ENCODE assay signal across 8 mouse cellular contexts in the genomic region with DNA sequence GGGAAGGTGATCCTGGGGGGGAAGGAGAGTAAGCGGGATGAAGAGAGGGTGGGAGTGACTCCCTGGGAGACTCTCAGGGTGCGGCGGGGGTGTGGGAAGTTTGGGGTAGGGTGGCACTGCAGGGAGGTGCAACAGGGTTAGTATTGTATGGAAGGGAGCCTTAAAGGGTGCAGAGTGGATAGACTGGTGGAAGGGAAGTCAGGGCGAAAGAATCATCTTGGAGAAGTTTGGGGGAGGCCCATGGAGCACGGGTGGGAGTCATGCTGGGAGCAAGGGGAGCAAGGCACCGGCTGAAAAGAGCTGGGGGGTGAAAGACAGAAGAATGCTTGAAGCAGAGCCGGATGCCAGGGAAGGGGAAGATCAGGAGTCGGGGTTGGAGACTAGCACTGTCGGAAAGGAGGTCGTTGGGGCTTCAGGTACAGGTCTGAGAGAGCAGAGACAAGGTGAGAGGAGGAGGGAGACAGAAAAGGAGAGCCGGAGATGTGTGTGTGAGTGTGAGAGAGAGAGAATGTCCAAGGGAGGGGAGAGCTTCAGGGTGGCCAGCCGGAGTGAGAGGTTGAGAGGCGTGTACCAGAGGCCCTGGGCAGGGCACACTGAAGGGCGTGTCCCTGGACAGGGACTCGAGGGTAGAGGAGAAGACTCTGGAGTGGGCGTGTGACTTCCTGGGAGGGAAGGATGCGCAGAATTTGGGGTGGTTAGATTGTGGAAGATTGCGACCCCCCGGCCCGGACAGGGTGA. TPM values are rescaled to one million over a fixed set of nuclear protein-coding genes. Genes with fewer than 3 reads are reported as not detected.
DNase-seq lines count a peak whose midpoint lies in the region; ATAC-seq lines count a peak whose summit lies in the region.

Cys1 (minus strand) TSS at position 528 of the 738 bp plus-strand sequence.

- ATAC-seq in forebrain, embryonic 12.5 days (ENCODE audit: low FRiP score), result peak; percentile 44
- peak; percentile 41; the same call in 1 of the 2 replicates for ATAC-seq in hindbrain, embryonic 11.5 days (ENCODE audit: low FRiP score)
- peak; percentile 40; the same call in 1 of the 2 replicates for ATAC-seq in midbrain, embryonic 11.5 days (ENCODE audit: low FRiP score)

- H3K27ac ChIP-seq in forebrain, embryonic 12.5 days, result 0 out of 2 replicates have a peak within 1 kb of the TSS, but pooled peaks have one; percentile 13
- no peak within 1 kb of the TSS for H3K27ac ChIP-seq in hindbrain, embryonic 11.5 days (ENCODE audit: low read depth, low read length)
- peak within 1 kb of the TSS; percentile 70 for H3K27ac ChIP-seq in limb, embryonic 10.5 days
- H3K27ac ChIP-seq in midbrain, embryonic 11.5 days (ENCODE audit: low read depth, low read length), result no peak within 1 kb of the TSS

- H3K9ac ChIP-seq in forebrain, embryonic 12.5 days, result peak within 1 kb of the TSS; percentile 69
- peak within 1 kb of the TSS; percentile 61 for H3K9ac ChIP-seq in hindbrain, embryonic 11.5 days (ENCODE audit: low read depth, low read length)
- H3K9ac ChIP-seq in midbrain, embryonic 11.5 days (ENCODE audit: low read length), result peak within 1 kb of the TSS; percentile 77

- peaks cover 17% of the 10 kb centered on the region for H3K4me1 ChIP-seq in forebrain, embryonic 12.5 days
- no peaks in the 10 kb centered on the region for H3K4me1 ChIP-seq in hindbrain, embryonic 11.5 days (replicated peaks; ENCODE audit: control insufficient read depth, insufficient read depth, low read length)
- peaks cover 22% of the 10 kb centered on the region for H3K4me1 ChIP-seq in limb, embryonic 10.5 days
- H3K4me1 ChIP-seq in midbrain, embryonic 11.5 days (ENCODE audit: control insufficient read depth, insufficient read depth, low read length), result peaks cover 5% of the 10 kb centered on the region

- no peak for DNase-seq in layer of hippocampus, adult 18-20 months (ENCODE audit: low spot score in 2 of 2)
- no peak for DNase-seq in layer of hippocampus, adult 9-10 months (ENCODE audit: low spot score)
- peak; percentile 25 for DNase-seq in hindbrain, embryonic 11.5 days (ENCODE audit: low spot score)
- DNase-seq in limb, embryonic 10.5 days (ENCODE audit: low spot score), result no peak
- DNase-seq in midbrain, embryonic 11.5 days (ENCODE audit: low spot score, missing footprints), result no peak
- DNase-seq in ovary, postnatal 10 days (ENCODE audit: low spot score), result no peak
- no peak for DNase-seq in right cerebral cortex, adult 2 months (ENCODE audit: low spot score in 2 of 2)

- H3K9me3 ChIP-seq in forebrain, embryonic 12.5 days, result no peaks in the 10 kb centered on the region
- no peaks in the 10 kb centered on the region for H3K9me3 ChIP-seq in hindbrain, embryonic 11.5 days (ENCODE audit: control insufficient read depth, low read length)
- no peaks in the 10 kb centered on the region for H3K9me3 ChIP-seq in limb, embryonic 10.5 days (replicated peaks)
- H3K9me3 ChIP-seq in midbrain, embryonic 11.5 days (ENCODE audit: control insufficient read depth, low read length), result no peaks in the 10 kb centered on the region

- peak within 1 kb of the TSS; percentile 60 for H3K4me3 ChIP-seq in forebrain, embryonic 12.5 days (replicated peaks)
- H3K4me3 ChIP-seq in hindbrain, embryonic 11.5 days (ENCODE audit: low read depth, low read length), result peak within 1 kb of the TSS; percentile 51
- peak within 1 kb of the TSS; percentile 69 for H3K4me3 ChIP-seq in limb, embryonic 10.5 days
- peak within 1 kb of the TSS; percentile 53 for H3K4me3 ChIP-seq in midbrain, embryonic 11.5 days (ENCODE audit: low read depth, low read length)

- peaks cover 52% of the 10 kb centered on the region for H3K27me3 ChIP-seq in forebrain, embryonic 12.5 days
- H3K27me3 ChIP-seq in hindbrain, embryonic 11.5 days (ENCODE audit: control insufficient read depth, insufficient read depth, low read length), result peaks cover 20% of the 10 kb centered on the region
- peaks cover 74% of the 10 kb centered on the region for H3K27me3 ChIP-seq in limb, embryonic 10.5 days (ENCODE audit: low read depth, poor library complexity, severe bottlenecking)
- H3K27me3 ChIP-seq in midbrain, embryonic 11.5 days (ENCODE audit: control insufficient read depth, insufficient read depth, low read length), result peaks cover 19% of the 10 kb centered on the region

- no peaks in the 10 kb centered on the region for H3K36me3 ChIP-seq in forebrain, embryonic 12.5 days (replicated peaks)
- H3K36me3 ChIP-seq in hindbrain, embryonic 11.5 days (ENCODE audit: control insufficient read depth, insufficient read depth, low read length), result no peaks in the 10 kb centered on the region
- H3K36me3 ChIP-seq in limb, embryonic 10.5 days, result no peaks in the 10 kb centered on the region
- no peaks in the 10 kb centered on the region for H3K36me3 ChIP-seq in midbrain, embryonic 11.5 days (ENCODE audit: control insufficient read depth, insufficient read depth, low read length)

- H3K4me2 ChIP-seq in forebrain, embryonic 12.5 days, result peak within 1 kb of the TSS; percentile 92
- H3K4me2 ChIP-seq in hindbrain, embryonic 11.5 days (replicated peaks; ENCODE audit: low read depth, low read length), result peak within 1 kb of the TSS; percentile 88
- peak within 1 kb of the TSS; percentile 91 for H3K4me2 ChIP-seq in midbrain, embryonic 11.5 days

- WGBS in forebrain, embryonic 12.5 days, result 3% methylated on average over 20 of the region's 20 CpGs
- 2% methylated on average over 20 of the region's 20 CpGs for WGBS in hindbrain, embryonic 11.5 days
- 2% methylated on average over 20 of the region's 20 CpGs for WGBS in limb, embryonic 10.5 days
- 2% methylated on average over 20 of the region's 20 CpGs for WGBS in midbrain, embryonic 11.5 days

RNA-seq across cellular contexts. Expression of gene Cys1, which starts in this region (rescaled TPM):
- total RNA-seq in layer of hippocampus, adult 18-20 months (2021), result 10 to 100 TPM; 30.2 to 35.4 TPM
- 1.0 and 1.1 TPM in 2 replicates for polyA plus RNA-seq in forebrain, embryonic 12.5 days (2016; fragmentation: Nextera tagmentation; extraction: Ambion mirVana)
- polyA plus RNA-seq in hindbrain, embryonic 11.5 days (2014; fragmentation: Nextera tagmentation; extraction: Ambion mirVana), result 0.88 and 1.2 TPM in 2 replicates
- polyA plus RNA-seq in limb, embryonic 10.5 days (2016; fragmentation: Nextera tagmentation; extraction: Ambion mirVana), result 0.21 TPM in 1 of 2 replicates, not detected in the other
- 0.57 and 1.7 TPM in 2 replicates for polyA plus RNA-seq in midbrain, embryonic 11.5 days (2014; fragmentation: Nextera tagmentation; extraction: Ambion mirVana)

Comparison
In these comparisons a context has a peak if more than half of its experiments do, and no peak if none do; other contexts are left out.
1. H3K27ac ChIP-seq: peak in forebrain, embryonic 12.5 days (single experiment) and limb, embryonic 10.5 days (single experiment); none in hindbrain, embryonic 11.5 days (single experiment) and midbrain, embryonic 11.5 days (single experiment).
2. Peak in every context shown above with its lines, with median percentiles within 50 percentile points of each other: ATAC-seq, H3K4me2 ChIP-seq, H3K4me3 ChIP-seq and H3K9ac ChIP-seq.